Mouse (Mus musculus) lung, postnatal 0 days (tissue): ENCODE measurements around the gene Rdx.

Experiments
- CTCF ChIP-seq: IDR thresholded peaks from 2 replicates; pipeline ENCODE4 v1.5.1; 2016; ENCODE audit warnings: antibody characterized with exemption, mild to moderate bottlenecking
- EP300 ChIP-seq: IDR thresholded peaks from 2 replicates; pipeline ENCODE4 v1.6.1; 2016; ENCODE audit warnings: antibody characterized with exemption, mild to moderate bottlenecking, control low read depth

- TF ChIP-seq CTCF (0 out of 2 replicates have a peak, but pooled peaks have one; percentile 8), EP300 (no peak)
Observed at GRCm38 (mm10) chr9:52072202-52072601, 25.2 kb downstream of the Rdx start.
